Mouse (Mus musculus): Measurements from ENCODE around the gene Btbd35f15.
"Not testable (repeated sequence)": the region's sequence is repeated elsewhere in the genome, so short reads cannot be mapped to it uniquely, and the experiment has no call there.

Btbd35f15 gene

GRCm38 (mm10) chrX:33577214-33577613 is at the start of gene Btbd35f15:
Gene Btbd35f15, minus strand, starts transcription at chrX:33577314.
- not testable (repeated sequence) for DNase-seq

Data from lung, postnatal 10 days (tissue).